Mouse (Mus musculus) CH12.LX (cell line): ENCODE measurements around the gene Cyfip2. TPM values are rescaled to one million over a fixed set of nuclear protein-coding genes. Genes with fewer than 3 reads are reported as not detected.

Experiments used
- DNase-seq: peaks from one replicate; pipeline ENCODE4 v3.0.0-alpha.2; 2013; ENCODE audit errors: extremely low read depth
- H3K27ac ChIP-seq: 2 replicates; pipeline ENCODE4 v1.5.1; 2012; ENCODE audit warnings: low read depth, mild to moderate bottlenecking, control low read depth, moderate library complexity; ENCODE audit not compliant: insufficient read depth
- H3K27me3 ChIP-seq: replicated peaks from 2 replicates; pipeline ENCODE3; 2012; ENCODE audit warnings: inconsistent platforms
- H3K36me3 ChIP-seq, 2 experiments: replicated peaks in 1 of 2; 2 replicates each; pipeline versions ENCODE3 to v1.6.1; 2012; ENCODE audit warnings: inconsistent platforms in 1 of 2, low read length in 1 of 2, mild to moderate bottlenecking in 1 of 2, mixed read lengths in 1 of 2, moderate library complexity in 1 of 2; ENCODE audit not compliant: control insufficient read depth in 1 of 2, insufficient read depth in 1 of 2
- H3K4me1 ChIP-seq, 2 experiments: 2 replicates each; pipeline ENCODE4 v1.6.1; 2012; ENCODE audit warnings: inconsistent platforms in 1 of 2, moderate library complexity in 1 of 2; ENCODE audit not compliant: insufficient read depth in 2 of 2, control insufficient read depth in 1 of 2
- H3K4me2 ChIP-seq: 2 replicates; pipeline ENCODE4 v1.6.1; 2012; ENCODE audit warnings: low read depth, mild to moderate bottlenecking, control low read depth; ENCODE audit not compliant: poor library complexity, insufficient read depth, severe bottlenecking
- H3K4me3 ChIP-seq, 3 experiments: fragments of 150-350 bp in 1 of 3; sonication (generic) in 1 of 3; replicated peaks in 1 of 3; 2 replicates each; pipeline versions ENCODE3 to v1.5.1; 2011 to 2012; ENCODE audit warnings: low read depth in 2 of 3, low read length in 2 of 3, mild to moderate bottlenecking in 2 of 3, moderate library complexity in 2 of 3, control low read depth in 1 of 3, improper control_type of control experiment in 1 of 3, inconsistent platforms in 1 of 3, mixed read lengths in 1 of 3; ENCODE audit not compliant: poor library complexity in 1 of 3
- H3K79me2 ChIP-seq: replicated peaks from 2 replicates; pipeline ENCODE4 v1.6.1; 2012; ENCODE audit warnings: mild to moderate bottlenecking, moderate library complexity; ENCODE audit not compliant: control insufficient read depth, poor library complexity, insufficient read depth, severe bottlenecking; ENCODE audit errors: extremely low read depth
- H3K9ac ChIP-seq: 2 replicates; pipeline ENCODE4 v1.6.1; 2012; ENCODE audit warnings: low read depth, mild to moderate bottlenecking, control low read depth, moderate library complexity; ENCODE audit not compliant: insufficient read depth
- H3K9me3 ChIP-seq: replicated peaks from 2 replicates; pipeline ENCODE3; 2012; ENCODE audit warnings: low read length, inconsistent platforms, mixed read lengths
- BHLHE40 ChIP-seq: IDR thresholded peaks from 2 replicates; pipeline ENCODE4 v1.6.1; 2011; ENCODE audit warnings: mild to moderate bottlenecking, low read depth, low read length, improper control_type of control experiment
- E2F4 ChIP-seq: IDR thresholded peaks from 2 replicates; pipeline ENCODE4 v1.6.1; 2011; ENCODE audit warnings: low read depth, low read length, improper control_type of control experiment; ENCODE audit not compliant: insufficient replicate concordance
- HCFC1 ChIP-seq: IDR thresholded peaks from 2 replicates; pipeline ENCODE4 v1.6.1; 2012; ENCODE audit warnings: low read depth, mild to moderate bottlenecking, inconsistent platforms, low read length, improper control_type of control experiment
- IRF4 ChIP-seq: IDR thresholded peaks from 2 replicates; pipeline ENCODE4 v1.6.1; 2014; ENCODE audit warnings: low read depth, mild to moderate bottlenecking, inconsistent platforms, low read length, improper control_type of control experiment
- JUN ChIP-seq: IDR thresholded peaks from 2 replicates; pipeline ENCODE4 v1.6.1; 2011; ENCODE audit warnings: low read depth, mild to moderate bottlenecking, low read length, improper control_type of control experiment, moderate library complexity; ENCODE audit not compliant: insufficient read depth
- JUND ChIP-seq: conservative IDR thresholded peaks from 2 replicates; pipeline ENCODE4 v1.6.1; 2011; ENCODE audit warnings: low read depth, low read length, improper control_type of control experiment
- MAX ChIP-seq: IDR thresholded peaks from 2 replicates; pipeline ENCODE4 v1.6.1; 2011; ENCODE audit warnings: low read length, improper control_type of control experiment
- MAZ ChIP-seq: IDR thresholded peaks from 2 replicates; pipeline ENCODE4 v1.6.1; 2012; ENCODE audit warnings: low read depth, mild to moderate bottlenecking, inconsistent platforms, low read length, improper control_type of control experiment, moderate library complexity
- MEF2A ChIP-seq: IDR thresholded peaks from 2 replicates; pipeline ENCODE4 v1.6.1; 2014; ENCODE audit warnings: low read depth, mild to moderate bottlenecking, inconsistent platforms, low read length, improper control_type of control experiment, borderline replicate concordance
- MXI1 ChIP-seq: IDR thresholded peaks from 2 replicates; pipeline ENCODE4 v1.6.1; 2011; ENCODE audit warnings: mild to moderate bottlenecking, low read depth, low read length, improper control_type of control experiment
- MYC ChIP-seq: IDR thresholded peaks from 2 replicates; pipeline ENCODE4 v1.6.1; 2011; ENCODE audit warnings: low read depth, mild to moderate bottlenecking, improper control_type of control experiment, low read length
- NELFE ChIP-seq: IDR thresholded peaks from 2 replicates; pipeline ENCODE4 v1.6.1; 2011; ENCODE audit warnings: low read depth, low read length, improper control_type of control experiment
- NRF1 ChIP-seq: IDR thresholded peaks from 2 replicates; pipeline ENCODE4 v1.6.1; 2014; ENCODE audit warnings: low read depth, mild to moderate bottlenecking, inconsistent platforms, low read length, improper control_type of control experiment, moderate library complexity
- RAD21 ChIP-seq: IDR thresholded peaks from 2 replicates; pipeline ENCODE4 v1.6.1; 2011; ENCODE audit warnings: low read depth, mild to moderate bottlenecking, low read length, improper control_type of control experiment, moderate library complexity
- RCOR1 ChIP-seq: conservative IDR thresholded peaks from 2 replicates; pipeline ENCODE4 v1.6.1; 2012; ENCODE audit warnings: low read depth, mild to moderate bottlenecking, inconsistent platforms, low read length, improper control_type of control experiment
- SIN3A ChIP-seq: IDR thresholded peaks from 2 replicates; pipeline ENCODE4 v1.6.1; 2012; ENCODE audit warnings: low read length, improper control_type of control experiment, inconsistent platforms
- TBP ChIP-seq: conservative IDR thresholded peaks from 2 replicates; pipeline ENCODE4 v1.6.1; 2011; ENCODE audit warnings: low read depth, low read length, improper control_type of control experiment
- TCF12 ChIP-seq: IDR thresholded peaks from 2 replicates; pipeline ENCODE4 v1.6.1; 2014; ENCODE audit warnings: low read depth, mild to moderate bottlenecking, inconsistent platforms, low read length, improper control_type of control experiment
- ZC3H11A ChIP-seq: IDR thresholded peaks from 2 replicates; pipeline ENCODE4 v1.6.1; 2012; ENCODE audit warnings: low read depth, mild to moderate bottlenecking, inconsistent platforms, low read length, improper control_type of control experiment
- ZMIZ1 ChIP-seq: IDR thresholded peaks from 2 replicates; pipeline ENCODE4 v1.6.1; 2012; ENCODE audit warnings: low read depth, mild to moderate bottlenecking, inconsistent platforms, low read length, improper control_type of control experiment
- ZNF384 ChIP-seq: IDR thresholded peaks from 2 replicates; pipeline ENCODE4 v1.6.1; 2012; ENCODE audit warnings: low read depth, low read length, improper control_type of control experiment, inconsistent platforms
- dilution Hi-C: fragments of 300-500 bp; cut with MboI; formaldehyde crosslinking; loops from 2 replicates; pipeline ENCODE4 v1.14.3; 2020; ENCODE audit warnings: low sequenced_read_pairs; ENCODE audit not compliant: extremely low pct_unique_long_range_greater_than_20kb, extremely low pct_ligation_motif_present
- in situ Hi-C: fragments of 300-500 bp; cut with MboI; formaldehyde crosslinking; loops from 3 replicates; pipeline ENCODE4 v1.14.3; 2019; ENCODE audit warnings: low sequenced_read_pairs, low pct_ligation_motif_present, low pct_unique_long_range_greater_than_20kb, mixed read lengths
- polyA plus RNA-seq: library from polyadenylated mRNA; unstranded; fragments of >175 nt; gene quantifications from 2 replicates; pipeline ENCODE4 v1.2.1, GENCODE M21; 2012; ENCODE audit warnings: low read depth; ENCODE audit not compliant: insufficient read length
- total RNA-seq, 2 experiments: library from RNA; depleted of rRNA; stranded (reverse); fragments of 300-350 nt in 1 of 2; fragments of >200 nt in 1 of 2; gene quantifications; 2 replicates each; pipeline ENCODE4 v1.2.3; 2012 to 2014

The Cyfip2 gene
- total and polyA plus RNA-seq, 3 experiments: 40.7 to 194 (median 97.6) TPM

GRCm38 (mm10) chr11:46298889-46299785 lies 13.5 kb downstream of the Cyfip2 start:
- Histone ChIP-seq H3K4me1 (peaks cover 34 to 94% of the 10 kb centered on the region in 2 experiments), H3K4me2 (no peak overlapping the region), H3K79me2 (peaks cover 98% of the 10 kb centered on the region), H3K9me3 (no peaks in the 10 kb centered on the region), H3K36me3 (peaks cover 48 to 88% of the 10 kb centered on the region in 2 experiments), H3K27me3 (no peaks in the 10 kb centered on the region), H3K9ac (no peak overlapping the region), H3K4me3 (no peak overlapping the region), H3K27ac (no peak overlapping the region)
- DNase-seq: no peak
- TF ChIP-seq BHLHE40 (0 out of 2 replicates have a peak, but pooled peaks have one; percentile 13), E2F4 (no peak), IRF4 (0 out of 2 replicates have a peak, but pooled peaks have one; percentile 10), MYC (0 out of 2 replicates have a peak, but pooled peaks have one; percentile 16), ZNF384 (no peak)
- dilution Hi-C loops: no loop called here
- in situ Hi-C loops: no loop called here

- Histone ChIP-seq H3K4me2 (no peak overlapping the region), H3K9me3 (no peaks in the 10 kb centered on the region), H3K27ac (no peak overlapping the region), H3K4me3 (no peak overlapping the region), H3K79me2 (peaks cover 78% of the 10 kb centered on the region), H3K9ac (no peak overlapping the region), H3K4me1 (peaks cover 18 to 91% of the 10 kb centered on the region in 2 experiments), H3K27me3 (no peaks in the 10 kb centered on the region), H3K36me3 (peaks cover 59 to 89% of the 10 kb centered on the region in 2 experiments)
- dilution Hi-C loops: no loop called here
- in situ Hi-C loops: no loop called here
- TF ChIP-seq RCOR1 (no peak), TCF12 (no peak), JUND (no peak), NRF1 (no peak), MAX (no peak), RAD21 (no peak), MEF2A (no peak), ZC3H11A (no peak), TBP (no peak), ZMIZ1 (no peak), ZNF384 (no peak), MAZ (no peak), JUN (no peak), HCFC1 (no peak), SIN3A (no peak), MXI1 (no peak), NELFE (no peak)
- DNase-seq: no peak
Measured at GRCm38 (mm10) chr11:46294390-46294789, 18.3 kb downstream of the Cyfip2 start.
